Mouse (Mus musculus): Measurements from ENCODE around the gene Sh3rf1.

Sh3rf1 gene

GRCm38 (mm10) chr8:61316012-61316767 lies 92.5 kb downstream of the Sh3rf1 start:
- in situ Hi-C loops (cut with MboI; ENCODE audit: low sequenced_read_pairs), result no loop called here

- in situ Hi-C loops (cut with MboI; ENCODE audit: low sequenced_read_pairs), result no loop called here
These were observed 93.3 kb downstream of the Sh3rf1 start for GRCm38 (mm10) chr8:61316813-61317534.

- in situ Hi-C loops (cut with MboI; ENCODE audit: low sequenced_read_pairs), result no loop called here
These were observed 94.0 kb downstream of the Sh3rf1 start for GRCm38 (mm10) chr8:61317535-61318136.

- in situ Hi-C loops (cut with MboI; ENCODE audit: low sequenced_read_pairs), result no loop called here
These were observed 97.5 kb downstream of the Sh3rf1 start for GRCm38 (mm10) chr8:61321216-61321615.

- in situ Hi-C loops (cut with MboI; ENCODE audit: low sequenced_read_pairs), result no loop called here
These were observed 98.1 kb downstream of the Sh3rf1 start for GRCm38 (mm10) chr8:61321780-61322179.

DNA sequence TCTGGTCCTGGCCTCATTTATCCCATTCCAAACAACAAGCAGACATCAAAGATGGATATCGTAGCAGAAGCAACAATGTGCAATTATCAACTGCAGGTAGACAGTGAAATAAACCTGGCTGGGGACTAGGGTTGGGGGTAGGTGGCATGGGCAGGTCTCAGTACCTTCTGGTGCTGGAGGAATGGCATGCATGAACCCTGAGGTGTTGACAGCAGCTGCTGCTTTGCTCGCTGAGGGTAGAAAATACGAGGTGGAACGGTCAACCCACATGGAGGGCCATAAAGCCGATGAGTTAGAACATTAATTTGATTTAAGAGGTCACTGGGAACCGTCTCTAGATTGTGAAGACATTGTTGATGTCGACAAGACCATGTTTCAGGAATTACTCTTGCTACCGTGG lies 98.8 kb downstream of the Sh3rf1 start:
- in situ Hi-C loops (cut with MboI; ENCODE audit: low sequenced_read_pairs), result no loop called here

DNA sequence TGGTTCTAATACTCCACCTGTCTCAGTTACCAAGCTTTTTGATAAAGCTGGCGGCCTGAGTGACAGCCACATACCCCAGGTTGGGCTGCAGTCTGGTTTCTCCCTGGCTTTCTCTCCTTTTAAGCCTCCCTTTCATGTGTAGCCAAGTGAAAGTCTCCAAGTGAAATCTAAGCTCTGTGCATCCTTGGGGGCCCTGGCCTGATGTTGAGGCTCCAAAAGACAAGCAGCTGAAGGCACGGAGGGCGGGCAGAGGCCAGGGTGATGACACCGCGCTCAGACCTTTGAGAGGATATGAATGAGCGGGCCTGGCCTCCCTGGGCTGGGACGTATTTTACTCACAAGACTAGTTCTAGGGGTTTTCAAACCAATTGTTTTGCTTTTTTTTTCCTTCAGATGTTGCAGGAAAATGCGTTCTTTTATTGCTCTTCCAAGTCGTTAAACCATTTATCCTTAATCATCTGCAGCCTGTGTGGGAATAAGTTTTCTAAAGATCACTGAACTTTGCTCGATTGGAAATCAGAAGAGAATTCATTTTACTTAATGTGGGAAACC lies 100.8 kb downstream of the Sh3rf1 start:
- in situ Hi-C loops (cut with MboI; ENCODE audit: low sequenced_read_pairs), result no loop called here

- in situ Hi-C loops (cut with MboI; ENCODE audit: low sequenced_read_pairs), result no loop called here
These were observed 101.5 kb downstream of the Sh3rf1 start for GRCm38 (mm10) chr8:61325014-61325715.

GRCm38 (mm10) chr8:61326281-61326680 lies 102.6 kb downstream of the Sh3rf1 start:
- in situ Hi-C loops (cut with MboI; ENCODE audit: low sequenced_read_pairs), result no loop called here

DNA sequence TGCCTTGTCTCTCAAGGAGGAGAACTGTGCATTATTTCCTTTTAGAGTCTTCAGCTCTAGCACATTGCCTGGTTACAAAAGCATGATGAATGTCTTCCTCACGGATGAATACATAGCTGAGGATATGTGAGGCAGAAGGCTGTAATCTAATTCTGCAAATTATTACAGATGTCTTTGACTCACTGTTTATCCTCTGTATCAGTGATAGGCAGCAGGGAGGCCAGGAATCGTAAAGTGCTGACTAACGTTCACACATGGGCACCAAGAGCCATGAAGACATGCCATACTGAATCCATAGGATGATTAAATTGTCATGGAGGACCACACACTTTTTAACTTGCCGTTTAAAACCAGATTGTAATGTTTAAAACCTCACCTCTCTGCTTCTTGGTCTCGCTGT lies 103.7 kb downstream of the Sh3rf1 start:
- in situ Hi-C loops (cut with MboI; ENCODE audit: low sequenced_read_pairs), result no loop called here

DNA sequence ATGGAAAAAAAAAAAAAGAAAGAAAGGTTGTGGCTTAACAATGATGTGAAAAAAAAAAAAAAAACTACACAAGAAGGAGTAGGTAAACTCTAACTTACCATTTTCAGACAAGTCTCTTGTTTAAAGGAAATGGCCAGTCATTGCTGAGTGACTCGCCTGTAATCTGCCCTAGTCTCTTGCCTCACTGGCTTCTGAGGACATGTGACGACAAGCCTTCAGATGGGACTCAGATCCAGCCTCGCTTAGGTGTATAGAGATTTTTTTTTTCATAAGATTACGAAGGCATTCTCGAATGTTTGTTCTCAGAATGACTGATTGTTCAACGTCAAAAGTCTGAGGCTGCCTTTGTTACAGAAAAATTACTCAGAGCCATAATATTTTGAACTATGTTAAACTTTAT lies 116.0 kb downstream of the Sh3rf1 start:
- in situ Hi-C loops (cut with MboI; ENCODE audit: low sequenced_read_pairs), result no loop called here

DNA sequence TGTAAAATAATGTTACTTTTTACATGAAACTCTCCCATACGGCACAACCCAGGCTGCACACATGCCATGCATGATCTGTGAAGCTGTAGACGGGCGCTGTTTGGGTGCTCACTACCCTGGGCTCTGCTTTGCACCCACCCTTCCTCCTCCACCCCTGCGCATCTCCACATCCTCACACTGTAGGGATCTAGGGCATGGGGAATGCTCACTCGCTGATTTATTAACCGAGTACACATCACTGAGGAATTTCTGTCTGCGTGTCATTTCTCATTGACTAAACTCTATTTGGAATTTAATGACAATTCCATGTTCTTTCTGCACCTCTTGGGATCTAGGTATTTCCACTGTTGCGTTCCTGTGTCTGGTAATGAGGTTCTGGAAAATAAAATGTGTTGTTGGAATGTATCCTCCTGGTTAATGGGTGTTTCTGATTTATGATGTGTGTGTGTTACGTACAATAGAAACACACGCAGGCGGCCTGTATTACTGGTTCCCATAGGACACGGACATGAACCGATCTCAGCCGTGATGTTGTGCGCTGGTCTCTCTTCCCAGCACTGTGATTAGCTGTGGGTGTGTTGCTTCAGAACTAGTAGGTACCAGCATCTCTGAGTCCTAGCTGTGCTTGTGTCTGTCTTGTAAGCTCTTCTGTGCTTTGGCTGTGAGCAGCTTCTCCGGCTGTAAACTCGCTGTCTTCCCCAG lies 116.8 kb downstream of the Sh3rf1 start:
- in situ Hi-C loops (cut with MboI; ENCODE audit: low sequenced_read_pairs), result no loop called here

- in situ Hi-C loops (cut with MboI; ENCODE audit: low sequenced_read_pairs), result no loop called here
These were observed 118.1 kb downstream of the Sh3rf1 start for GRCm38 (mm10) chr8:61341587-61342441.

- in situ Hi-C loops (cut with MboI; ENCODE audit: low sequenced_read_pairs), result no loop called here
These were observed 118.9 kb downstream of the Sh3rf1 start for GRCm38 (mm10) chr8:61342473-61343026.

DNA sequence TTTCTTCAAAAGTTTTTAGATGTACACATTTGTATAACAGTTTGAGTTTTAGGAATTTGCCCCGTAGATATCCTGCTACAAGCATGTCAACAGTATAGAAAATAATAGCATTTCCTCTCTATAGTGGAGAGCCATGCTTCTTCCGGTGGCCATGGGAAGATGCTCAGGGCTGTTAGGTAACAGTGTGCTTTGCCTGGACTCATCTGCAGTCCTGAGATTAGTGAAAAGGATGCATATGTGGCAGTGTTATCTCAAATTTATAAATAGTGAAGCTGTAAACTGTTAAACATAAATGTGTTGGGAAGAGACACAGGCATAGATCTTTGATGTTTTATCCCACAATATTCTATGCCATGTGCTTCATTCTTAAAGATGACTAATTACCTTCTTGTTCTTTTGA lies 120.8 kb downstream of the Sh3rf1 start:
- in situ Hi-C loops (cut with MboI; ENCODE audit: low sequenced_read_pairs), result no loop called here

- in situ Hi-C loops (cut with MboI; ENCODE audit: low sequenced_read_pairs), result no loop called here
These were observed 123.3 kb downstream of the Sh3rf1 start for GRCm38 (mm10) chr8:61346941-61347340.

- in situ Hi-C loops (cut with MboI; ENCODE audit: low sequenced_read_pairs), result no loop called here
These were observed 123.9 kb downstream of the Sh3rf1 start for GRCm38 (mm10) chr8:61347526-61347925.

DNA sequence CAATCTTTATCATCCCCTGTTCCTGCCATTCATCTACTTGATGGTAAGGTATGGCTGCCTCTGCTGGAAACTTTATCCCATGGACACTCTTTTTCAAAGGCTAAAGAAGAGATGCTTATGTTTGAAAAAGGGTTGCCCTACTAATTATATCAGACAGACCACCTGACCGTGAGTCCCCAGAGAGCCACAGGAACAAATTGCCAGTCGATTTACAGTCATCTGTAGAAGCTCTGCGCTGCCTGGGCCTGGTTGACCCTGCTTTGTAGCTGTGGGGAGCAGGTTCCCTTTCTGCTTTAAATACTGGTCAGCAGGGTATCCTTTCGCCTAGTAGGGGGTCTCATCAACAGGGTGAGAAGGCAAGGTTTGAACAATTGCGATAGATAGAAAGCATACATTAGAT lies 124.4 kb downstream of the Sh3rf1 start:
- in situ Hi-C loops (cut with MboI; ENCODE audit: low sequenced_read_pairs), result no loop called here

- in situ Hi-C loops (cut with MboI; ENCODE audit: low sequenced_read_pairs), result no loop called here
These were observed 124.8 kb downstream of the Sh3rf1 start for GRCm38 (mm10) chr8:61348518-61348917.
